Mouse (Mus musculus): ENCODE measurements around the gene Klk15.
A peak's percentile ranks its signal among the peaks of the same experiment; 100 is the strongest.

- peak; percentile 89 for TF ChIP-seq CTCF (IDR thresholded peaks at IDR 0.05; ENCODE audit: insufficient read depth, low read length)
- no peak for TF ChIP-seq POLR2A (IDR thresholded peaks at IDR 0.05; ENCODE audit: borderline replicate concordance, extremely low read depth, low read depth, low read length)
Measured at GRCm38 (mm10) chr7:43894836-43895235, 38.7 kb upstream of the Klk15 start.

All from lung, adult 2 months (tissue).